Mouse (Mus musculus): Measurements from ENCODE around the gene C130026I21Rik. TPM values are rescaled to one million over a fixed set of nuclear protein-coding genes. Genes with fewer than 3 reads are reported as not detected.
"Not testable (repeated sequence)": the region's sequence is repeated elsewhere in the genome, so short reads cannot be mapped to it uniquely, and the experiment has no call there.

The C130026I21Rik gene
- polyA plus RNA-seq, 1 experiment = 4.4 TPM

GRCm38 (mm10) chr1:84992827-84993226 is 277.5 kb downstream of the C130026I21Rik start:
- not testable (repeated sequence) for H3K4me3 ChIP-seq (ENCODE audit: control insufficient read depth, insufficient read depth, low read length); H3K27me3 ChIP-seq (ENCODE audit: control insufficient read depth, insufficient read depth, low read length); H3K4me1 ChIP-seq (replicated peaks; ENCODE audit: control insufficient read depth, insufficient read depth, low read length); H3K36me3 ChIP-seq (ENCODE audit: control insufficient read depth, insufficient read depth, low read length); H3K27ac ChIP-seq (ENCODE audit: control insufficient read depth, insufficient read depth, low read length); DNase-seq
- WGBS = no CpG with 5 or more reads among the region's 3 CpGs

- H3K27me3 ChIP-seq (ENCODE audit: control insufficient read depth, insufficient read depth, low read length); H3K4me1 ChIP-seq (replicated peaks; ENCODE audit: control insufficient read depth, insufficient read depth, low read length); H3K27ac ChIP-seq (ENCODE audit: control insufficient read depth, insufficient read depth, low read length); DNase-seq; H3K36me3 ChIP-seq (ENCODE audit: control insufficient read depth, insufficient read depth, low read length); H3K4me3 ChIP-seq (ENCODE audit: control insufficient read depth, insufficient read depth, low read length): not testable (repeated sequence)
- WGBS = 85% methylated on average over 8 of the region's 8 CpGs
Observed at GRCm38 (mm10) chr1:84989044-84989443, 281.3 kb downstream of the C130026I21Rik start.

- not testable (repeated sequence) for DNase-seq; H3K4me3 ChIP-seq (ENCODE audit: control insufficient read depth, insufficient read depth, low read length); H3K27me3 ChIP-seq (ENCODE audit: control insufficient read depth, insufficient read depth, low read length); H3K4me1 ChIP-seq (replicated peaks; ENCODE audit: control insufficient read depth, insufficient read depth, low read length); H3K27ac ChIP-seq (ENCODE audit: control insufficient read depth, insufficient read depth, low read length); H3K36me3 ChIP-seq (ENCODE audit: control insufficient read depth, insufficient read depth, low read length)
- 83% methylated on average over 8 of the region's 8 CpGs for WGBS
Observed at GRCm38 (mm10) chr1:84987729-84988128, 282.6 kb downstream of the C130026I21Rik start.

- H3K27me3 ChIP-seq (ENCODE audit: control insufficient read depth, insufficient read depth, low read length); H3K27ac ChIP-seq (ENCODE audit: control insufficient read depth, insufficient read depth, low read length); H3K4me1 ChIP-seq (replicated peaks; ENCODE audit: control insufficient read depth, insufficient read depth, low read length); H3K4me3 ChIP-seq (ENCODE audit: control insufficient read depth, insufficient read depth, low read length); DNase-seq; H3K36me3 ChIP-seq (ENCODE audit: control insufficient read depth, insufficient read depth, low read length): not testable (repeated sequence)
- WGBS = 16% methylated on average over 12 of the region's 12 CpGs
Observed at GRCm38 (mm10) chr1:84961779-84962178, 308.6 kb downstream of the C130026I21Rik start.

GRCm38 (mm10) chr1:84957713-84958112 is 312.7 kb downstream of the C130026I21Rik start:
- H3K27ac ChIP-seq (ENCODE audit: control insufficient read depth, insufficient read depth, low read length); H3K4me1 ChIP-seq (replicated peaks; ENCODE audit: control insufficient read depth, insufficient read depth, low read length); H3K27me3 ChIP-seq (ENCODE audit: control insufficient read depth, insufficient read depth, low read length); DNase-seq; H3K4me3 ChIP-seq (ENCODE audit: control insufficient read depth, insufficient read depth, low read length); H3K36me3 ChIP-seq (ENCODE audit: control insufficient read depth, insufficient read depth, low read length): not testable (repeated sequence)
- WGBS = 78% methylated on average over 4 of the region's 4 CpGs

- not testable (repeated sequence) for H3K4me3 ChIP-seq (ENCODE audit: control insufficient read depth, insufficient read depth, low read length); H3K36me3 ChIP-seq (ENCODE audit: control insufficient read depth, insufficient read depth, low read length); DNase-seq; H3K27ac ChIP-seq (ENCODE audit: control insufficient read depth, insufficient read depth, low read length); H3K27me3 ChIP-seq (ENCODE audit: control insufficient read depth, insufficient read depth, low read length); H3K4me1 ChIP-seq (replicated peaks; ENCODE audit: control insufficient read depth, insufficient read depth, low read length)
- 95% methylated on average over 3 of the region's 3 CpGs for WGBS
Observed at GRCm38 (mm10) chr1:84956771-84957170, 313.6 kb downstream of the C130026I21Rik start.

- Histone ChIP-seq H3K27ac (ENCODE audit: control insufficient read depth, insufficient read depth, low read length) (no peak overlapping the region), H3K4me1 (replicated peaks; ENCODE audit: control insufficient read depth, insufficient read depth, low read length) (no peaks in the 10 kb centered on the region), H3K36me3 (ENCODE audit: control insufficient read depth, insufficient read depth, low read length) (no peaks in the 10 kb centered on the region), H3K27me3 (ENCODE audit: control insufficient read depth, insufficient read depth, low read length) (no peaks in the 10 kb centered on the region), H3K4me3 (ENCODE audit: control insufficient read depth, insufficient read depth, low read length) (no peak overlapping the region)
- 92% methylated on average over 10 of the region's 10 CpGs for WGBS
- TF ChIP-seq CTCF (IDR thresholded peaks at IDR 0.05; ENCODE audit: borderline replicate concordance, control insufficient read depth, extremely low read depth, insufficient read depth, low read length, poor library complexity) (no peak), POLR2A (IDR thresholded peaks at IDR 0.05; ENCODE audit: control insufficient read depth, extremely low read depth, insufficient read depth, low read length, poor library complexity) (no peak)
- DNase-seq = no peak
Observed at GRCm38 (mm10) chr1:84952456-84953181, 317.7 kb downstream of the C130026I21Rik start.

GRCm38 (mm10) chr1:84951566-84951965 is 318.8 kb downstream of the C130026I21Rik start:
- Histone ChIP-seq H3K4me1 (replicated peaks; ENCODE audit: control insufficient read depth, insufficient read depth, low read length) (no peaks in the 10 kb centered on the region), H3K4me3 (ENCODE audit: control insufficient read depth, insufficient read depth, low read length) (no peak overlapping the region), H3K27ac (ENCODE audit: control insufficient read depth, insufficient read depth, low read length) (no peak overlapping the region), H3K36me3 (ENCODE audit: control insufficient read depth, insufficient read depth, low read length) (no peaks in the 10 kb centered on the region), H3K27me3 (ENCODE audit: control insufficient read depth, insufficient read depth, low read length) (no peaks in the 10 kb centered on the region)
- DNase-seq = no peak
- 90% methylated on average over 3 of the region's 3 CpGs for WGBS
- TF ChIP-seq POLR2A (IDR thresholded peaks at IDR 0.05; ENCODE audit: control insufficient read depth, extremely low read depth, insufficient read depth, low read length, poor library complexity) = no peak
- no peak for TF ChIP-seq CTCF (IDR thresholded peaks at IDR 0.05; ENCODE audit: borderline replicate concordance, control insufficient read depth, extremely low read depth, insufficient read depth, low read length, poor library complexity)

All from thymus, adult 2 months (tissue).